Mouse (Mus musculus) retina, postnatal 7 days (tissue): Measurements from ENCODE around the gene She.
"Not testable (repeated sequence)": the region's sequence is repeated elsewhere in the genome, so short reads cannot be mapped to it uniquely, and the experiment has no call there.

ENCODE experiments used
- DNase-seq: peaks from one replicate; pipeline ENCODE4 v3.0.0-alpha.2; 2012; ENCODE audit warnings: low read depth, low spot score

She gene

DNA sequence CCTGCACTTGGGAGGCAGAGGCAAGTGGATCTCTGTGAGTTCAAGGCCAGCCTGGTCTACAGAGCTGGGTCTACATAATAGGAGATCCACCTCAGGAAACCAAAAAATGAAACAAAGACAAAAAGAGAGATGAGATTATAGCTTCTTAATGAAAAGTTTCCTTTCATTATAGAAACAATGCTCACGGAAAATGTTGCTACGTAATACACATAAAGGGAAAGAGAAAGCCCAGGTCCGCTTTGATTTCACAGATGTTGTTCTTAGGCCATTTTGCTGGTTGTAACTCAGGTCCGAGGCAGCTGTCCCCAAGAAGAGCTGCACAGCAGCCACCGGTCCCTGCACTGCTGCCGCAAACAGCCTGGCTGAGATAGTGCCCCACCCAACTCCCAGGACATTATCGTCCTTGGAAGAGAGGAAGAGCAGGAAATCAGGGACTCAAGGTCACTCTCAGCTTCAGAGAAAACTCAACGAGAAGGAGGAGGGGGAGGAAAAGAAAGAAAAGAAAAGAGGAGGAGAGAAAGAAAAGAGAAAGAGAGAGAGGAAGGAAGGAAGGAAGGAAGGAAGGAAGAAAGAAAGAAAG, 31.1 kb downstream of the She start:
- no peak for DNase-seq

DNA sequence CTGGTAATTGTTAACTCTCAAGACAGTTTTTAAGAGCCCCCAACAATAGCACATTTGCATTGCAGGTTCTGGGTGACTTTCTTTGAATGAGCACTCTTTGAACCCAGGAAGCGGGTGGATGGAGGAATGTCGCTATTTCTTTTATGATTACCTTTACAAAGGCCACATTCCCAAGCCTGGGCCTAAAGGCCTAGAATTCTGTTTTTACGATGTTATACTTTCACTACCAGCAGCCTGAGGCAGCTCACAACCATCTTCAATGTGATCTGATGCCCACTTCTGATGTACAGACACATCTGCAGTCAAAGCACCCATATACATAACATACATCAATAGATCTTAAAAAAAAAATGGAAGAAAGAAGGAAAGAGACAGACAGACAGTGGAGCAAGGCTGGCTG, 32.1 kb downstream of the She start:
- DNase-seq, result not testable (repeated sequence)

DNA sequence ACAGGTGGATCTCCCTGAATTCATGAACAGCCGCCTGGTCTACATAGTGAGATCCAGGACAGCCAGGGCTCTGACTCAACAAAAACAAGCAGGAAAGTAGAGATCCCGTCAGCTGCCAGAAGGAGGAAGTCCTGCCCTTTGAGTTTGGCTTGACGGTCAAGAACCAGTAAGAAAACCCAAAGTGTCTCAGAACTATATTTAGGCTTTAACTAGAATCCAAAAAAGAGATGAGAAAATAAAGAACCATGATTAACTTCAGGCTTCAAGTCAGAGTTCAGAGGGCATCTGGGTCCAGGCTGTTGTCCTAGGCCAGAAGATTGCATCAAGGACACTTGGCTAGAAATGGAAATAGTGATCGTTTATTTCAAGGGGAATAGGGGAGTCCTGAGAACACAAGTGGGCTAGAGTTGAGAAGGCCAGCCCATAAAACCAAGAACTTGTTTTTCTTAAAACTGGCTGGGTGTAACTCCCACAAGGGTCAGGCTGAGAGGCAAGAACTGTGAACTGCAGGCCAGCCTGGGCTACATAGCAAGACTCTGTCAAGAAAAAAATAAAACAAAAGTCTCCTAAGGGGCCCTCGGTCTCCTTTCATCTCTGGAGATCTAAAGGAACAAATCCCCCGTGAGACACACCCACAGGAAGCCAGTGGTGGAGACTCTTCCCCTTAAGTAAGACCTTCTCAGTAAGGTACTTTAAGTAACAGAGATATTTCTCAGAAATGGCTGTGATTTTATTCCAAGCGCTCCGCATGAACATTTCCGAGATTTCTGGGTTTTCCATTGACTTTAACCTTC, 32.7 kb downstream of the She start:
- no peak for DNase-seq

DNA sequence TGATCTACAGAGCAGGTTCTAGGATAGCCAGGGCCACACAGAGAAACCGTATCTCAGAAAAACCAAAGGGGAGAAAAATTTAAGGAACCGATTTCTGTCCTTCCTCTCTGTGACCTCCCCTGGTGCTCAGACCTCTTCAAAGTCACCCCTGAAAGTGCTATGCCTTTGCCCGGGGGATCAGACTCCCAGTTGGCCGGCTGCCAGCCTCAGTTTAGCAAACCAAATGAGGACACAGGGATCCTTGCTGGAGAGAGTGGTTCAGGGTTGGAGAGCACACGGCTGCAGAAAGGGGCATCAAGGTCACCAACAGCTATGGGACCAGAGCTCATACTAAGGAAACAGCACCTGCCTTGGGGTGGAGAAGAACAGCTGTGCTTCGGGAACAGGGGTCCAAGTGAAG, 33.9 kb downstream of the She start:
- no peak for DNase-seq

DNA sequence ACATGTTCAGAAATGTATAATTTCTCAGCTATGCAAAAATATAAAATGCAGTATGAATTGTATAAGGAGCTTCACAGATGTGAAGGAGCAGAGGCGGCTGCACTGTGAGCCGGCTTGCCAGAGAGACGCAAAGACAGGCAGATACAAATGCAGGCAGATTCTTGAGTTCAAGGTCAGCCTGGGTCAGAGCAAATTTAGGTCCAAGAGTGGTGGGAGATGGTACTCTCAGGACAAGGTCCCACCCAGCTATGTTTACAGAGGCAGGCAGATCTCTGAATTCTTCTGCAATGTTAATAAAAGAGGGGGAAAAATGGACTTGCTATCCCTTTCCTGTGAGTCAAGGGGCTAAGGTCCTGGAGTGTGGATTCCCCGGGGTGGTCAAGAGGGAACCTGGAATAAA, 34.6 kb downstream of the She start:
- no peak for DNase-seq

DNA sequence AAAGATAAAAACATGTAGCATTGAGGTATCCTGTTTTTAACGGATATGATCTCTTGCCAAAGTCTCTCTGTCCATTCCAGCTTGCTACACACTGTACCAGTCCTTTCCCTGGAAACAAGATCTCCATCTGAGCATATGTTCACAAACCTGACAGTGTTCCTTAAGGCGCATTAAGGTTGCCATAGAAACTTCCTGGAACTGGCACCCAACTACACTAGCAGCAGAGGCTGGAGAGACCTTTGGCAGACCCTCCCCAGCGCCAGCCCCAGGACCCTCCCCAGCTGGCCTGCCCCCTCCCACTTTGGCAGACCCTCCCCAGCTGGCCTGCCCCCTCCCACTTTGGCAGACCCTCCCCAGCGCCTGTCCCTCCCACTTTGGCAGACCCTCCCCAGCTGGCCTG, 36.5 kb downstream of the She start:
- DNase-seq, result no peak

DNA sequence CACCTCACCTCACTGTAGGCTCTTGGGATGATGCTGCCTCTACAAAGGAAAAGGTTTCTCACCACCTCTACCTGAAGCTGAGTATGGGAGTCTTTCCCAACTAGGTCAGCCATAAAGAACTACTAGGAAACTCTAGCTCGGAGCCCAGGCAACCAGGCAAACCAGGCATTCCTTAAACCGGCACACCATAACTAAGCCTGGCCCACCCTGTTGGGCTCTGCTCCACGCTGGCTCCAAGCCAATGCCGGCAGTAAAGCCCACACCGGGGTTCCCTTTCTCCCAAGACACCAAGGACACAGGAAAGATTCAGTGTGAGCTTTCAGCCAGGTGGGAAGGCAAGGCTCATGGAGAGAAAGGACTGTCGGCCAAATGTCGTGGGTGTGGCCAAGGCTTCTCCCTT, 37.2 kb downstream of the She start:
- DNase-seq, result no peak

DNA sequence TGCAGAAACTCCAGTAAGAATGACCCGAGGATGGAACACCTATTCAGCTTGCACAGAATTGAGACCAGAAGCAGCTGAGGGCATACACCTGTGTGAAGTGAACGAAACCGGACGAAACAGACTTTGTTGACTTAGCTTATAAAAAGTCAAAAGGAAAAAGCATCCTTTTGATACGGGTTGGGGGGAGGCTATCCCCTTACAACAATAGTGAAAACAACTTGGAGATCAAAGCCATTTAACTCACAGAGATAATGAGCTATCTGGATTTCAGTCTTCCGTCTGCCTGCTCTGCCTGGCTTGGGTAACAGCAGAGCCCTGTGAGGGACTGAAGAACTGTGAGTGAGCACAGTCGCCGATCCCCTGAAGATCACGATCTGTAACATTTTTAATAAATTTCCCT, 37.8 kb downstream of the She start:
- DNase-seq, result no peak

DNA sequence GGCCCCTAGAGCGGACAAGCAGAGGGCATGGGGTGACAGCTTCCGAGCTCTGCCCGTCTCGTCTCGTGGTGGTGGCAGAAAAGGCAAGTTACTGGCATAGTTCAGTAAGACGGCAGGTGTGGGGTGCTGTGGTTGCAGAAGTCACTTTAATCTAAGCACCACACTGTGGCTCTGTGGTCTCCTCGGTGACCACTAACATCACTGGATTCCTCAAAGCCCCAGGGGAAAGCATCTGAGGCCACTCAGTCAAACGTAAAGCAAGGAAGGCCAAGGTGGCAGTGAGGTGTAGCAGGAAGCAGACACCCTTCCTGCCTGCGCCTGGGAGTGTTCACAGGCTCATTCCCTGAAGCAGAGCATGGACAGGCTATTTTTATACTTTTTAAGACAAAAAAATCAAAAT, 38.4 kb downstream of the She start:
- no peak for DNase-seq

DNA sequence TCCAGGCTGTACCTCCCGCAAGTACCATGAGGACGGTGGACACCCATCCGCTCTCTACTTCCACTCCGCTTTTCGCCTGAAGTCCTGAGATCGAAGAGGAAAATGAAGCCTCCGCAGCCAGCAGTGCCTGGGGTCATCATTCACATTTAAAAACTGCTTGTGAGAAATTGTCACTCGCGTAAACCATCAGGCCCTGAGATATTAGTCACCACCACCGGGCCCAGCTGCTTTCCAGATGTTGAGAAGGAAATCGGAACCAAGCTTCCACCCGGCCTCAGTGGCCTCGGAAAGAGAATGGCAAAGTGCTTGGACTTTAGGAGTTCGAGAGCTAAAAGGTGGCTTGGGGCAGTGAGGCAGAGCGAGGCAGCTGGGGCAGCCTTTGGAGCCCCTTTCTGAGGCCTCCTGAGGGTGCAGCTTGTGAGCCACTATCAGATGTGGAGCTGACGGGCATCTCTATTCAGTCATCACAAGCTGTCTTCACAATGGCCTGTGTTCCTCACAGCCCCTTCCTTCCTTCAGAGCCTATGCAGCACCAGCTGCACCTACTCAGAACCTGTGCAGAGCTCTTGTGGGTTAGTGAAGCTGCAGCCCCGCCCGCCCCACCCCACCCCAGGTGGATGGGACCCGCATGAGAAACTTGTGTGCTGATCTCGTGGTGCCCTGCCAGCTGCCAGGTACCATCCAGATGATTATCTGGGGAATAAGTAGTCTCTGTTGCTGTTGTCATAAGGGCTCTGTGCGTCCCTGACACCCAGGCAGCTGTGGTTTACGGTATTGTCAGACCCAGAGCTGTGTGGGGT, 39.5 kb downstream of the She start:
- DNase-seq, result no peak

DNA sequence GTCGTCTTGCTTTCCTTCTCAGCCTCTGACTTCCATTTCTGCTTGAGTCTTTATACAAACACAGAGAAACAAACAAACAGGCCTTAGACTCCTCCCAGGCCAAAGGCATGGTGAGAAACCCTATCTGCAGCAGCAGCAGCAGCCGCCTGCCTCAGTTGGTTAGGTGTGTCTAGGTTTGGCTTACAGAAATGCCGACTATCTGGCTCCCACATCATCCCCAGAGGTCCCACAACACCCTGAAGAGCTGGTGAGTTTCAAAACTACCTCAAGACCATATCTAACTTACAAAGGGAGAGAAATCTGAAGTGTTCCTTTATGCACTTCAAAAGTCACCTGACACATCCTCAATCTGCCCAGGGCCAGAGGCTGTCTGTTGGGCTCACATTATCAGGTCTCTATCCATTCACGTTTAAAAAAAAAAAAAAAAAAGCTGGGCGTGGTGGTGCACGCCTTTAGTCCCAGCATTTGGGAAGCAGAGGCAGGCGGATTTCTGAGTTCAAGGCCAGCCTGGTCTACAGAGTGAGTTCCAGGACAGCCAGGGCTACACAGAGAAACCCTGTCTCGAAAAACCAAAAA, 40.3 kb downstream of the She start:
- no peak for DNase-seq

DNA sequence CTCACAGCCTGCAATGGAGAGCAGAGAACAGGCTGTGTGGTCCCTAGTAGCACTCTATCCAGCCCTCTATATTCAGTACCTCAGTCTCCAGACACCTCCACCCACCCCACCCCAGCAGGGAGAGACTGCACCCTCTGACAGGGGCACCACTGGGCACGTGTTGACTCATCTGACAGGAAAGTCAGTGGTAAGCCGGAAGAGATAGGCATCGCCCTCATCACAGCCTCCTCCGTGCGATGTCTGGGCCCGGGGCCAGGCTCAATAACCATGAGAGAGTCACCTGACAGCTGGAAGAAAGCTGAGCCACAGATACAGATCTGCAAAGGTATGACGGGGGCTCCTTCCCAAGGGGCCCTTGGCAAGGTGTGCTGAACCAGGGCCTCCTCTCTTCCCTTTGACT, 41.0 kb downstream of the She start:
- DNase-seq, result no peak

DNA sequence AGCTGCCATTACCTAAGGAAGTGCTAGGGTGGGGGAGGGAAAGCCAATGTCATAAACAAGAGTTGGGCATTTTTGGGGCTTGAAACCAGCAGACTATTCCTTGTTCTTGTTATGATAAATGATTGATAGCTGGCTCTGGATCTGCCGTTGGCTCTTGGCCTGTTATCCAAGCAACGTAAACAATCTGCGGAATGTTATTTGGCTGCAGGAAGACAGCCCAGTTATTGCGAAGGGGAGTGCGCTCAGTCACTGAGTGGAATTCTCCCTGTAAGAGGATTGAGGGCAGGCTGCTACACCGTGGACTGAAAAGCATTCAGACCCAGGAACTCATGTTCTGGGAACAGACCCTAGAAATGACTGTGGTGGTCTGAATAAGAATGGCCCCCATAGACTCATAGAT, 41.5 kb downstream of the She start:
- no peak for DNase-seq

DNA sequence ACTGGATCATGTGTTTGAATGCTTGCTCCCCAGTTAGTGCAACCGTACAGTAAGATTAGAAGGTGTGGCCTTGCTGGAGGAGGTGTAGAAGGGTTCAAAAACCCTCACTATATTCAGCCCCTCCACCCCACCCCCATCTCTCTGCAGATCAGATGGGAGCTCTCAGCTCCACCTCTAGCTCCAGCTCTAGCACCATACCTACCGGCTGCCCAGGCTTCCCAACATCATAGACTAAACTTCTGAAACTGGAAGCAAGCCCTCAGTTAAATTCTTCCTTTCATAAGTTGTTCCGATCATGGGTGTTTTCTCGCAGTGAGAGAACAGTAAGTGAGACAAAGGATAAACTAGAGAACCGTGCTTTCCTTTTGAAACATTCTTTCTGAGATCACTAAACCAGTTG, 42.9 kb downstream of the She start:
- DNase-seq, result no peak

DNA sequence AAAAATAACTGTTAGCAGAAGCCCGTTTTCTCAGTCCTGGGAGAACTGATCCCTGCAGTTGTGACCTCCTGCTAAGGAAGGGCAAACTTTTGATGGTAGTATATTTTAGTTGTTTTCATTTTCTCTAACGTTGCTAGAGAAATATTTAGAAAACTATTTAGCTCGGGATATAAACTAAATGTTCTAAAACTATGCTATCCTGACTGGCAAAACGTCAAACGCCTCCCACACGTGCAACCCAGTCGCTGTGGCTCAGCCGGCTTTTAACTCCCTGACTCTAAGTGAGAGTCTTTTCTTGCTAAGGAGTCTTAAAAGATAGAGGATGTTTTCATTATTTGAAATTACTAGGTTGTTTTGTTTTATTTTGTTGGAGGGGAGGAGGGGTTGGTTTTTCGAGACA, 43.9 kb downstream of the She start:
- DNase-seq, result no peak

DNA sequence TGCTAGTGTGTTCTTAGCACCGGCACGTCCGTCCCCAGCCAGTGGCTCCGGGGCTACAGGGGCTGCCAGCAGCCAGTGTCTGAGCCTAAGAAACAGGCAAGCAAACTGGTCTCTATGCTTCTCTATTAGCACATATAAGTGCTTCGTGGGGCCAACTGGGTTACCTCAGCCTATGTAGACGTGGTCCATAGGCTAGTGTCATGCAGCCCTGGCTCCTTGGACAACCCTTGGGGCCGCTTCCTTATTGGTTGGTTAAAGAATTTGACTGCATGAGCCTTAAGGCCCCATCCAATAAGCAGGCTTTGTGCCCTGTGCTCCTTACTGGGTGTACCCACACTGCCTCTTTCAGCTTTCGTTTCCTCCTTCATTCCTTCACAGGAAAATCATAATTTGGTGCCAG, 44.6 kb downstream of the She start:
- no peak for DNase-seq

DNA sequence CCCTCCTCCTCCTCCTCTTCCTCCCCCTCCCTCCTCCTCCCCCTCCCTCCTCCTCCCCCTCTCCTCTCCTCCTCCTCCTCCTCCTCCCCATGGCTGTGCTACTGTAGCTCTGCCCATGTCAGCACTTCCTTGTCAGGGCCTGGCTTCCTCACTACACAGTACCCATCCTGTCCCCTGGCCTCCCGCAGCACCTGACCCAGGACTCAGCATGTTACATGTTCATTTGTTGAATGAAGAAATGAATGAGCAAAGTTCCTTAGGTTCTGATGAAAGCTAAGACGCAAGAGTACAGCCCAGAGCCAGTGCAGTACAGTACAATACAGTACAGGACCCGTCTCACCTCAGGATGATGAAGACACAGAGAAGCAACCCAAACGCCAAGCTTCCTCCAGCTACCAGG, 45.3 kb downstream of the She start:
- no peak for DNase-seq

DNA sequence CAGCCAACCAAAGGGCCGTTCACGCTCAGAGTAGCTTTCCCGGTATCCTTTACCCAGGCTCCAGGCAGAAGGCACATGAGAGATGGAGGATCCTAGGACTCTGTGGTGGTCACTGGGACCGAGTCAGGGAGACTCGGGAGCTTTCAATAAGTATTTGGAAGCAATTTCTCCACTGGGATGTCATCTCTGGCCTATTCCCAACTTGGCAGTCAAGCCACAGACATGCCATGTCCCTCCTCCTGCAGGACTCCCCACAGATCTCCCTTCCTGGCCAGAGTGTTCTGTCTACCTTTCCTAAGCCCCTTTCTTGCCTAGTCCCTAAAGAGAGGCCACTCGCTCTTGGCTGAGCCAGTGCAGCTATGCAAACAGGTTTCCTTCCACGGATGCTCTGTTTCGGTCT, 46.0 kb downstream of the She start:
- DNase-seq, result no peak

DNA sequence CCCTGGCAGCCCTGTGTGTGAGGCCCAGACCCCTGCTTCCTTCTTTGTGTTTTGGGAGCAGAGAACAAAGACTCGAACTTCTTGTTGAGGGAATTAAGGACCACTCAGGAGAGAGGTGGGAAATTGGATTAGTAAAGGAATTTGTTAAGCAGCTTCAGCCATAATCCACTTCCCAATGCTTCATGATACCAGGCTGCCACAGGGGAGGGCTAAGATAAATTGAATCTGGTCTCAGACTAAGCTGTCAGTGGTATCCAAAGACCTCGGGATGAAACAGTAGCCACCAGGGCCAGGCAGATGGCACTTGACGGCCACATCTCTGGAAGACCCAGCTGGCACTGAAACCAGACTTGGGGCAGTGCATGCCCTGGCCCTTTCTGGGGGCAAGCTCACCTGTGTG, 47.3 kb downstream of the She start:
- DNase-seq, result peak; percentile 54

DNA sequence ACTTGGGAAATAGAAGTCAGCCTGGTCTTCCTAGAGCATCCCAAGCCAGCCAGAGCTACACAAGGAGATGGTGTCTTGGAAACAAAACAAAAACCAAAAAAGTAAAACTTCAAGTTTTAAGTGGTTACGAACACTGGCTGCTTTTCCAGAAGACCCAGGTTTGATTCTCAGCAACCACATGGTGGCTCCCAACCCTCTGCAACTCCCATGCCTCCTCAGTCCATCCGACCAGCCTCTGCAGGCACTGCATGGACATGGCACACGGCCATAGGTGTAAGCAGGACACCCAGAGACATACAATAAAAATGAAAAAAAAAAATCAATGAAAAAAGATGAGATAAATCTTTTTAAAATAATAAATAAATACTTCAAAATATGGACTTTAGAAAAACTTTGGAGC, 48.2 kb downstream of the She start:
- no peak for DNase-seq

DNA sequence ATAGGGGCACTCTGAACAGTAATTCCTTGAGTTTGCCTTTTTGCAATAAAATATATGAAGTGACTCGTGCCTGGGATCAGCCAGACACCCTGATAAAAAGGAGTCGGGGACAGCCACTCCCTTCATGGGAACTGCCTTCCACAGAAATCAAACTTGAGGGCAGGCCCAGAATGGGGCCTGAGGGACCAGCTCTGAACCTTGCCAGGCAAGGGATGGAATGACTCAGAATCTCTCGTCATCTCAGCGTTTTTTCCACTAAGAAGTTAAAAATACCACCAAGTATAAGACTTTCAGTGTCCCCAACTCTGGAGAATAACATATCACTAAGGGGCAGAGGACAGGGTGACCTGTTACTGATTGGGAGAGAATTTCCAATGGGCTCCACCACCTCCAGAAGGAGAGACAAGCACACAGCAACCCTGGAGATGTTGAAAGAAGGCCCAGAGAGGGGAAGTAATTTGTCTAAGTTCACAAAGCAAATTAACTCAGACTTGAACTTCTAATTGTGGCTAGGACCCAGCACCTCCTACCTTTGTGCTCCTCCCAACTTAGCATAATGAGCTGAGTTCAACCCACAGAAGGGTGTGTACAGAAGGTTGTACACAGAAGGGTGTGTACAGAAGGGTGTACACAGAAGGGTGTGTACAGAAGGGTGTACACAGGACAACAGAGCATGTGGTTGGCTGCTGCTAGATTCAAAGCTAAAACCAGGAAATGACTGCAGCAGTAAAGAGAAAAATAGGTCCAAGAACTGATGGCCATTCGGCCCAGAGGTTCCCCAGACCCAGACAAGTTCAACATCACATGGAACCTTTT, 49.1 kb downstream of the She start:
- DNase-seq, result no peak
